Mouse (Mus musculus): ENCODE data around the gene Rsph4a.
"Not testable (repeated sequence)": the region's sequence is repeated elsewhere in the genome, so short reads cannot be mapped to it uniquely, and the experiment has no call there.

GRCm38 (mm10) chr10:33901520-33901919 is 3.4 kb upstream of the Rsph4a start:
- TF ChIP-seq GATA1, TAL1 (IDR thresholded peaks at IDR 0.05; ENCODE audit: low read length): not testable (repeated sequence)
